Mouse (Mus musculus) kidney, adult 9 months (tissue): ENCODE results near the gene Gm11236.
"Not testable (repeated sequence)": the region's sequence is repeated elsewhere in the genome, so short reads cannot be mapped to it uniquely, and the experiment has no call there.

Experiments used
- DNase-seq: peaks from one replicate; pipeline ENCODE4 v3.0.0; 2022

Gm11236 gene

DNA sequence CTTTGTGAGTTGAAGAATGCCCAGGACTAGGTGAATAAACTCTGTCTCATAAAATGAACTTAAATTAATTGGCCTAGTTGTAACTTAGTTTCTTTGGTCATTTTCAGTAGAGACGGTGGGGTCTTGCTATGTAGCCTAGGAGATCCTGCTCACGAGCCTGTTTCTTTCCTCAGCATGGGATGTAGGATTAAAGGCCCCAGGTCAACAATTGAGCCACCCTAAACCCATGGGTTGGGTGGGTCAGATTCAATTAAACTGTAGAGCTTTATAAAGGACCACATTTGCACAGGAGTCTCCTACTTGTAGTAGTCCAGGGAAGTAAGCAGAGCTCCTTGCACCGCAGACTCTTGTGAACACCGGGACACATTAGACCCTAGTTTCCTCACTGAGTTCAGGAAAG, at the start of gene Gm11236:
Gene Gm11236 (plus strand): TSS at position 301 of the 400 bp plus-strand sequence.
- DNase-seq, result not testable (repeated sequence)

DNA sequence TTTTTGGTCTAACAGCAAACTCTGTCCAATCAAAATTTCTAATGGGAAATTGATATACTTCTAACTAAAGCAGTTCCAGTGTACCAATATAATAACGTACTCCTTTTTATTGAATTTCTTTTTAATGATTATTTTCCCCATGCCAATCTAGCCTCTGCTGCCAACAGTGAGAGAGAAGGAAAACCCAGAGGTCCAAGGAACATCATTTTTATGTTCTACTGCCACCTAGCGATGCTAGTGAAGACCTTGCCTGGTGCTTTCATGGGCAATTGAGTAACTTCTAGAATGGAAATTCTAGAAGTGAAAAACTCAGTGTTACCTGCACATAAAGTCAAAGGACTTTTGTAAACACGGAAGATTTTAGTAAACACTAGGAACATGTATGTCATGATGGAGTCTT, 38.7 kb upstream of the Gm11236 start:
- DNase-seq, result peak; percentile 26

DNA sequence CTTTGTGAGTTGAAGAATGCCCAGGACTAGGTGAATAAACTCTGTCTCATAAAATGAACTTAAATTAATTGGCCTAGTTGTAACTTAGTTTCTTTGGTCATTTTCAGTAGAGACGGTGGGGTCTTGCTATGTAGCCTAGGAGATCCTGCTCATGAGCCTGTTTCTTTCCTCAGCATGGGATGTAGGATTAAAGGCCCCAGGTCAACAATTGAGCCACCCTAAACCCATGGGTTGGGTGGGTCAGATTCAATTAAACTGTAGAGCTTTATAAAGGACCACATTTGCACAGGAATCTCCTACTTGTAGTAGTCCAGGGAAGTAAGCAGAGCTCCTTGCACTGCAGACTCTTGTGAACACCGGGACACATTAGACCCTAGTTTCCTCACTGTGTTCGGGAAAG, 30.3 kb upstream of the Gm11236 start, which contains the start of gene Gm11238:
Gene Gm11238 (plus strand): TSS at position 301 of the 400 bp plus-strand sequence.
- not testable (repeated sequence) for DNase-seq

DNA sequence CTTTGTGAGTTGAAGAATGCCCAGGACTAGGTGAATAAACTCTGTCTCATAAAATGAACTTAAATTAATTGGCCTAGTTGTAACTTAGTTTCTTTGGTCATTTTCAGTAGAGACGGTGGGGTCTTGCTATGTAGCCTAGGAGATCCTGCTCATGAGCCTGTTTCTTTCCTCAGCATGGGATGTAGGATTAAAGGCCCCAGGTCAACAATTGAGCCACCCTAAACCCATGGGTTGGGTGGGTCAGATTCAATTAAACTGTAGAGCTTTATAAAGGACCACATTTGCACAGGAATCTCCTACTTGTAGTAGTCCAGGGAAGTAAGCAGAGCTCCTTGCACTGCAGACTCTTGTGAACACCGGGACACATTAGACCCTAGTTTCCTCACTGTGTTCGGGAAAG, 15.2 kb upstream of the Gm11236 start, which contains the start of gene Gm11237:
Gene Gm11237 (plus strand): TSS at position 301 of the 400 bp plus-strand sequence.
- not testable (repeated sequence) for DNase-seq

DNA sequence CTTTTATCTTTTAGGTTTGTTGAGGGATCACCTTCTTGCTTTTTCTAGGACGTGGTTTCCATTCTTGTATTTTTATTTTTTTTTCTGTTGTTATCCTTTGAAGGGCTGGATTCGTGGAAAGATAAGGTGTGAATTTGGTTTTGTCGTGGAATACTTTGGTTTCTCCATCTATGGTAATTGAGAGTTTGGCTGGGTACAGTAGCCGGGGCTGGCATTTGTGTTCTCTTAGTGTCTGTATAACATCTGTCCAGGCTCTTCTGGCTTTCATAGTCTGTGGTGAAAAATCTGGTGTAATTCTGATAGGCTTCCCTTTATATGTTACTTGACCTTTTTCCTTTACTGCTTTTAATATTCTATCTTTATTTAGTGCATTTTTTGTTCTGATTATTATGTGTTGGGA, 23.9 kb downstream of the Gm11236 start:
- DNase-seq, result not testable (repeated sequence)

- not testable (repeated sequence) for DNase-seq
Measured at GRCm38 (mm10) chr4:73668054-73668453, 30.1 kb downstream of the Gm11236 start, which contains the start of gene Gm11239. Gene Gm11239, plus strand, starts transcription at chr4:73668354.

GRCm38 (mm10) chr4:73683216-73683615, 45.3 kb downstream of the Gm11236 start, which contains the start of gene Gm428:
Gene Gm428, plus strand, starts transcription at chr4:73683516.
- DNase-seq, result not testable (repeated sequence)
